Mouse (Mus musculus) left cerebral cortex, postnatal 14 days (tissue): ENCODE data around the gene Speg. TPM values are rescaled to one million over a fixed set of nuclear protein-coding genes. Genes with fewer than 3 reads are reported as not detected.
A peak's percentile ranks its signal among the peaks of the same experiment; 100 is the strongest.

Experiments
- DNase-seq, 2 experiments: peaks; one replicate each; pipeline ENCODE4 v3.0.0; 2021 to 2022; ENCODE audit warnings: low spot score in 2 of 2, mixed read lengths in 1 of 2
- intact Hi-C: fragments of 180-260 bp; cut with DNase I; formaldehyde crosslinking; loops from one replicate; pipeline ENCODE4 v1.15.1; 2025
- total RNA-seq, 2 experiments: library from RNA; stranded (reverse); gene quantifications; 2 replicates each; pipeline ENCODE4 v1.2.3; 2021

Gene Speg
- total RNA-seq, 2 experiments from 2014 or later: 199 to 210 TPM

- no peak for DNase-seq
- intact Hi-C loops: no loop called here
Measured at GRCm38 (mm10) chr1:75387929-75388897, 13.1 kb downstream of the Speg start.

GRCm38 (mm10) chr1:75388898-75389515 is 13.9 kb downstream of the Speg start:
- DNase-seq: no peak
- intact Hi-C loops: no loop called here

- intact Hi-C loops: loop anchor here (10.0 kb wide), 1 partner anchor 48 kb away; no protein-coding TSS in a partner anchor
- DNase-seq: no peak
Measured at GRCm38 (mm10) chr1:75393139-75393538, 18.0 kb downstream of the Speg start.

- no peak for DNase-seq
- intact Hi-C loops: loop anchor here (10.0 kb wide), 1 partner anchor 49 kb away; no protein-coding TSS in a partner anchor
Measured at GRCm38 (mm10) chr1:75393846-75394245, 18.7 kb downstream of the Speg start.

- intact Hi-C loops: loop anchor here (10.0 kb wide), 1 partner anchor 54 kb away; no protein-coding TSS in a partner anchor
- peak; percentile 54 to 73 for DNase-seq
Measured at GRCm38 (mm10) chr1:75398761-75399402, 23.8 kb downstream of the Speg start.

GRCm38 (mm10) chr1:75399755-75400492 is 24.8 kb downstream of the Speg start:
- DNase-seq: no peak
- intact Hi-C loops: loop anchor here (10.0 kb wide), 1 partner anchor 55 kb away; no protein-coding TSS in a partner anchor

- intact Hi-C loops: no loop called here
- no peak for DNase-seq
Measured at GRCm38 (mm10) chr1:75400493-75401115, 25.5 kb downstream of the Speg start.

GRCm38 (mm10) chr1:75405547-75405946 is 30.4 kb downstream of the Speg start:
- no peak for DNase-seq
- intact Hi-C loops: no loop called here

- DNase-seq: no peak
- intact Hi-C loops: no loop called here
Measured at GRCm38 (mm10) chr1:75406173-75406572, 31.1 kb downstream of the Speg start.

GRCm38 (mm10) chr1:75407056-75407455 is 32.0 kb downstream of the Speg start:
- DNase-seq: no peak
- intact Hi-C loops: no loop called here

GRCm38 (mm10) chr1:75408210-75408609 is 33.1 kb downstream of the Speg start:
- no peak for DNase-seq
- intact Hi-C loops: no loop called here

GRCm38 (mm10) chr1:75409950-75410349 is 34.9 kb downstream of the Speg start:
- intact Hi-C loops: no loop called here

GRCm38 (mm10) chr1:75412196-75412595 is 37.1 kb downstream of the Speg start:
- intact Hi-C loops: no loop called here
- no peak for DNase-seq

More at GRCm38 (mm10) chr1:75409950-75410349, 34.9 kb downstream of the Speg start:
- DNase-seq: no peak

GRCm38 (mm10) chr1:75413749-75414148 is 38.7 kb downstream of the Speg start:
- peak in 1 of 2 experiments; percentile 44 for DNase-seq
- intact Hi-C loops: no loop called here

- intact Hi-C loops: no loop called here
- no peak for DNase-seq
Measured at GRCm38 (mm10) chr1:75421794-75422193, 46.7 kb downstream of the Speg start.

GRCm38 (mm10) chr1:75422216-75422822 is 47.2 kb downstream of the Speg start:
- intact Hi-C loops: no loop called here
- DNase-seq: no peak

GRCm38 (mm10) chr1:75422823-75423471 is 47.9 kb downstream of the Speg start:
- intact Hi-C loops: no loop called here

More at GRCm38 (mm10) chr1:75422823-75423471, 47.9 kb downstream of the Speg start:
- no peak for DNase-seq
